Mouse (Mus musculus) adrenal gland, adult (tissue): ENCODE results near the gene Fancg.

Experiments used
- DNase-seq, 2 experiments: peaks; one replicate each; pipeline ENCODE4 v3.0.0; 2022 to 2023; ENCODE audit warnings: low spot score in 1 of 2; ENCODE audit not compliant: inconsistent age in 2 of 2

Gene Fancg

GRCm38 (mm10) chr4:43010161-43011038, at the start of gene Fancg:
TSS of gene Fancg (minus strand) at chr4:43010506.
- peak; percentile 87 to 95 for DNase-seq

- DNase-seq, result no peak
Observed at GRCm38 (mm10) chr4:43059697-43060096, 49.4 kb upstream of the Fancg start.

GRCm38 (mm10) chr4:43058753-43059654, 48.7 kb upstream of the Fancg start, which contains the start of gene Unc13b:
TSS of gene Unc13b (plus strand) at chr4:43058953.
- peak; percentile 96 to 98 for DNase-seq

- DNase-seq, result no peak
Observed at GRCm38 (mm10) chr4:43058392-43058752, 48.1 kb upstream of the Fancg start.

- no peak for DNase-seq
Observed at GRCm38 (mm10) chr4:43057654-43058053, 47.3 kb upstream of the Fancg start.

GRCm38 (mm10) chr4:43052627-43053026, 42.3 kb upstream of the Fancg start:
- peak in 1 of 2 experiments; percentile 82 for DNase-seq

- peak; percentile 73 to 92 for DNase-seq
Observed at GRCm38 (mm10) chr4:43047231-43047630, 36.9 kb upstream of the Fancg start.

- peak in 1 of 2 experiments; percentile 60 for DNase-seq
Observed at GRCm38 (mm10) chr4:43046607-43047006, 36.3 kb upstream of the Fancg start.

GRCm38 (mm10) chr4:43045659-43046302, 35.5 kb upstream of the Fancg start, which contains the start of gene Fam214b:
TSS of gene Fam214b (minus strand) at chr4:43046220.
- peak; percentile 100 for DNase-seq

- no peak for DNase-seq
Observed at GRCm38 (mm10) chr4:43045285-43045658, 35.0 kb upstream of the Fancg start.

- DNase-seq, result peak; percentile 61 to 81
Observed at GRCm38 (mm10) chr4:43044673-43045072, 34.4 kb upstream of the Fancg start.

- peak; percentile 79 to 87 for DNase-seq
Observed at GRCm38 (mm10) chr4:43043644-43044357, 33.5 kb upstream of the Fancg start.

GRCm38 (mm10) chr4:43040881-43041547, 30.7 kb upstream of the Fancg start:
- DNase-seq, result peak; percentile 75 to 81

GRCm38 (mm10) chr4:43040114-43040572, 29.8 kb upstream of the Fancg start:
- DNase-seq, result peak; percentile 98

- no peak for DNase-seq
Observed at GRCm38 (mm10) chr4:43039609-43040008, 29.3 kb upstream of the Fancg start.

- peak; percentile 88 to 94 for DNase-seq
Observed at GRCm38 (mm10) chr4:43038567-43039495, 28.5 kb upstream of the Fancg start.

GRCm38 (mm10) chr4:43037860-43038566, 27.7 kb upstream of the Fancg start:
- no peak for DNase-seq

- DNase-seq, result peak; percentile 29 to 39
Observed at GRCm38 (mm10) chr4:43036356-43036755, 26.1 kb upstream of the Fancg start.
